Mouse (Mus musculus) naive thymus-derived CD4-positive, alpha-beta T cell, adult 2 months (primary cell): ENCODE data around the gene Slit2.

ENCODE experiments used
- DNase-seq: peaks from one replicate; pipeline ENCODE4 v3.0.0-alpha.2; 2011; ENCODE audit warnings: low read depth

Slit2 gene

GRCm38 (mm10) chr5:48050637-48051314 lies 67.8 kb downstream of the Slit2 start:
- no peak for DNase-seq

GRCm38 (mm10) chr5:48058612-48059011 lies 75.7 kb downstream of the Slit2 start:
- no peak for DNase-seq

DNA sequence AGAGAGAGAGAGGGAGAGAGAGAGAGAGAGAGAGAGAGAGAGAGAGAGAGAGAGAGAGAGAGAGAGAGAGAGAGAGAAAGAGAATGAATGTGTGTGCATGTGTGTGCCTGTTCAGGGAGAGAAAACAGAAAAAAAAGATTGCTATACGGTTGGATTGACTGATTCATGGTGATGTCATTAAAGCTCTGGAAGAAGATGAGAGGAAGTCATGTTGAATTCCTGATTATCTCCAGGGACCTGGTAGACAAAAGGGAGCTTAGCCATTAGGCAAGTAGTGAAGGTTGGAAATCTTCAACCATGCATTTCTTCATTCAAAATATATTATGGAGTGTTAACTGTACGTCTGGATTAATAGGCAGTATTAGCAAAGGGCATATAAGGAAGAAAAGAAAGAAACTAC lies 77.8 kb downstream of the Slit2 start:
- no peak for DNase-seq

GRCm38 (mm10) chr5:48078730-48079129 lies 95.8 kb downstream of the Slit2 start:
- no peak for DNase-seq

GRCm38 (mm10) chr5:48081223-48081881 lies 98.4 kb downstream of the Slit2 start:
- no peak for DNase-seq

DNA sequence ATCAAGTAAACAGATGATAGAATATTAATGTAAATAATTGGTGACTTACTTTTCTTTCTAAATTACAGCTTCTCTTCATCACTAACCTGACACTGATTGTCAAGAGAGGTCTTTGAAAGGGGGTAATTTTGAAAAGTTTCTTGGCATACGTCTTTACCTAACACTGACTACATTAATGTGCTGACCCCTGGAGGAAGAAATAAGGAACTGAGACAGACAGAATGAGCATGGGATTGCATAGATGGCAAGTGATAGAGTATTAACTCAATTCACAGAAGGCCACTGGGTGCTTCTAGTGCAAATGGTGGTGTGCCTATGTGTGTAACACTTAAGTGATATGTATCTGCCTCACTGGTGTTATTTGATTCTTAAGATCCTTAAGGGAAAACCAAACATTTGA lies 130.5 kb downstream of the Slit2 start:
- no peak for DNase-seq

DNA sequence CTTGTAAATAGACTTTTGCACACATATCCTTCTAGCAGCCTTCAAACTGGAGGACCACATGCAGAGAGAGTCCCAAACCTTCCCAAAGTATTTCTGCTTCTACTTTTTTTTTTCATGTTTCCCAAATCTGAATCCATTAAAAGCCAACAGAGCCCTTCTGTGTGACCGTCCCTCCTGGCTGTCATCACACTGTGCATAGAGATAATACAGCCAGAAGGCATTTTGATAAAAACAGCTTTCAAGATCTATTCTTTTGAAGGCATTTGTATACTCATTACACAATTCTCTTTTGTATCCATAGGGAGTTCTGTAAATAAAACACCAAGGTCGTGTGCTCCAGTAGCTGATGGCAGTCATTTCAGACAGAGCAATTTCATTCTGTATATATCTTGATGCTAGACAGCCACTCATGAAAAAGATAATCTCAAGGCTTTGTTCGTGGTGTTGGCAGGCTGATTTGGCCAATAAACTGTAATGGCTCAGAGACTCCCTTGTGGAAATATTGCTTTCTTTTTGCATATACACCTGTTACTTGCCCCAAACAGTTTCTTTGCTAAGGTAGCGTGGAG lies 132.1 kb downstream of the Slit2 start:
- DNase-seq: no peak

GRCm38 (mm10) chr5:48122651-48123050 lies 139.7 kb downstream of the Slit2 start:
- no peak for DNase-seq

- no peak for DNase-seq
Observed at GRCm38 (mm10) chr5:48125770-48126423, 143.0 kb downstream of the Slit2 start.

- no peak for DNase-seq
Observed at GRCm38 (mm10) chr5:48129981-48130380, 147.0 kb downstream of the Slit2 start.

- DNase-seq: no peak
Observed at GRCm38 (mm10) chr5:48136571-48136970, 153.6 kb downstream of the Slit2 start.

DNA sequence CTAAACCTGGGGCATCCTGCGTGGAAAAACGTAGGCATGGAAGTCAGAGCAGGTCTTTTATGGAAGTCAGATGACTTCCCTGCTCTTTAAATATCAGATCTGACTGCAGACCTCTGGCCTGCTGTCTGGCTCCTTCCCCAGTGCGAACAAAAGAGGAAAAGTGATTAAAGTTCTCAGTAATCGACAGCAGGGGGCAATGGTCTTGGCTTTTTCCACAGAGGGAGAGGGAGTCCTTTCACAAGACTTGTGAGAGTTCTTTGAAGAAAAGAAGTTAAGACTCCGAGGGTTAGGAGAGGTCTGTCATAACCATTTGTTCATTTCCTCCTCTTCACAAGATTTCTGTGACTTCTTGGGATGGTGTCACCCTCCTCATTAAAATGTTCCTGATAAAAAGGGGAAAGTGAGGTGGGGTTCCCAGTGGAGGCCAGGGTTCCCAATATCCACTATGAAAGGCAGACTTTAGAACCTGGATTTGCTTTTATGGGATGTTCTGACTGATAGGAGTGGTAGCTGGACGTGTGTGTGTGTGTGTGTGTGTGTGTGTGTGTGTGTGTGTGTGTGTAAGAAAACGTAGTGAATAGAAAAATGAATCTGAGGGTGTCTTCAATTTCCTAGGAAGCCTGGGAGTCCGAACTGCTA lies 156.0 kb downstream of the Slit2 start:
- no peak for DNase-seq

DNA sequence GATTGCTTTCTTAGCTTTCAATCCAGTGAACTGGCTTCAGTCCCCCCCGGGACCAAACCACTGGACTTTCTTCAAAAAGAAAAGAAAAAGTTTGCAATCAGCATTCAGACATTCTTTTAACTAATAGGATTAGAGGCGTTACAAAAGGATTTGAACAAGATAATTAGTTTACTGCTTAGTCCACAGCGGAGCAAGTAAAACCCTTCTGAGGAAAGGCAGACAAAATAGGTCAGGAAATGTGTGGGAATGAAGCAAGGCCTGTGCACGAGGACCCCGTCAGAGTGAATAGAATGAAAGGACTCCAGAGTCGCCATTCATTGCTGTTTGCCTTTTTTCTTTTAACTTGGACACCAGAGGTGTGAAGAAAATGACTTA lies 156.5 kb downstream of the Slit2 start:
- DNase-seq: no peak

- DNase-seq: no peak
Observed at GRCm38 (mm10) chr5:48146082-48146481, 163.1 kb downstream of the Slit2 start.

GRCm38 (mm10) chr5:48160829-48161228 lies 177.9 kb downstream of the Slit2 start:
- no peak for DNase-seq

DNA sequence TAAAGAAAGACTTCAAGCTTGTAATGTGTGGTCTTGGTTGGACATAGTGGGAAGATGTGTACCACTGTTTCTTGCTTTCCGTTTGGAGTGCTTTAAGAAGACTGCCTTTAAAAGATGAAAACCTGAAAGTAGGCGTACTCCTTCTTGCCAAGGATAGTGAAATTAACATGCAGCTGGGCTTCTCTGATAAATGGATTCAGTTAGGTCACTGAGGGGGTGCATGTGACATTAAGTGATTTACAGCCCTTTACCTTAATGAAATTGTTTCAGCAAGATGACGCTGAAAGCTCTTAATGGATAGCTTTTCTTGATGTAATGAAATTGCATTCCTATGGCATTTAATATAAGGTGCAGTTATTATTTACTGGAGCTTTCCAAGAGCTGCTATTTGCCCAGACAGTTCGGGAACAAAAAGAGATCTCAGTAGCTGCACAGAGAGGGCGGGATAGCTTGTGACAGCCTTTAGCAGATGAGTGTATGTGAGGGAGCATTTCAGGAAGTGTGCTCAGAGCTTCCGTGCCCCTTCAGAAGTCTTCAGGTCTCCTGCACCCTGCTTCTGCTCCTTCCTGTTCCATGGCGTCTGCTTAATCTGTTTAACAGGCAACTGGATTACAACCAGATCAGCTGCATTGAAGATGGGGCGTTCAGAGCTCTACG lies 198.8 kb downstream of the Slit2 start:
- DNase-seq: no peak

GRCm38 (mm10) chr5:48184358-48184757 lies 201.4 kb downstream of the Slit2 start:
- DNase-seq: no peak

GRCm38 (mm10) chr5:48187819-48188218 lies 204.9 kb downstream of the Slit2 start:
- DNase-seq: no peak

DNA sequence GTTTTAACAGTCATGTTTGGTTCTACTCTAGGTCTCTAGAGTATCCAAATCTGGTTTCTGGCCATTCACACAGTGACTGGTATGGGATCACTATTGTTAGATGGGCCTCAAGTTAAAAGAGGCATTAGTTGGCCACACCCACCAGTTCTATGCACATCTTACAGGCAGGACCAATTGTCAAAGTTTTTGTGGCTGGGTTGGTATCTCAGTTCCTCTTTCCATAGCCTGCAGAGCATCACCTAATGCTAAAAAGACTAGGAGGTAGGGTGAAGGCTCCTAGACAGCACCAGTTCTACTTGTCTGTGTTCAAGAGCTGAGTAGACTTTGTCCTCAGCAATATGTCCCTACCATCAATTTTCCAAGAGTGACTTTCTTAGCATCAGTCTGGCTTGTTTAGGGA lies 216.4 kb downstream of the Slit2 start:
- DNase-seq: no peak

DNA sequence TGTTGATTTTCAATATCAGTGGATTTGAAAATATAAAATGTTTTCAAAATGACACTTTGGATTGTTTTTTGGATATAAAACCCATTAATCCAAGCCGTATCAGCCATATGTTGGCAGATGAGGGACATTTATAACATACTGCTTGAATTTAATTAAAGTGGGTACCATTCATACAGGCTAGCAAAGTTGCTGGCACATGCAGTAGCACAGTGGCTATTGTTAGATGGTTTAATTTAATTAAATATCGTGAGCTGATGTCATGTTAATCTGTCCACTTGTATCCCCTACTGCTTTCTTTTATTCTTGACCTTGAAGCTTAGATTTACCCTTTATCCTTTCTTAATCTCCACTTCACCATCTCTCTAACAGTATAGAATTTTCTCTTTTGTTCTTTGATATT lies 232.3 kb downstream of the Slit2 start:
- no peak for DNase-seq

DNA sequence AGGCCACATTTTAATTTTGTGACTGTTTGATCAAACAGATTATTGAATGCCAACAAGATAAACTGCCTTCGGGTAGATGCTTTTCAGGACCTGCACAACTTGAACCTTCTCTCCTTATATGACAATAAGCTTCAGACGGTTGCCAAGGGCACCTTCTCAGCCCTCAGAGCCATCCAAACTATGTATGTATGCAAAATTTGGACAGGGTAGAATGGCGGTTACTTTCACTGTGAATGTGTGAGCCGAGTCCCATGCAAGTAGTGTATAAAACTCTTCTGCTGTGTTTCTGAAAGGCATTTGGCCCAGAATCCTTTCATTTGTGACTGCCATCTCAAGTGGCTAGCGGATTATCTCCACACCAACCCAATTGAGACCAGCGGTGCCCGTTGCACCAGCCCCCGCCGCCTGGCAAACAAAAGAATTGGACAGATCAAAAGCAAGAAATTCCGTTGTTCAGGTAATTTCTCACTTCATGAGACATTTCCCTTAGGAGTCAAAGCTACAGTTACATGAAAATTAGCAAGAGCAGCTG lies 236.8 kb downstream of the Slit2 start:
- no peak for DNase-seq

- DNase-seq: no peak
Observed at GRCm38 (mm10) chr5:48225500-48225899, 242.6 kb downstream of the Slit2 start.
